Mouse (Mus musculus): ENCODE measurements at regions not wholly inside any gene's neighbourhood (a gene's known extent, or its start where the extent isn't known, plus 50 kb on each side); places are given as distances from the start of the nearest gene placed in this dataset.

DNA sequence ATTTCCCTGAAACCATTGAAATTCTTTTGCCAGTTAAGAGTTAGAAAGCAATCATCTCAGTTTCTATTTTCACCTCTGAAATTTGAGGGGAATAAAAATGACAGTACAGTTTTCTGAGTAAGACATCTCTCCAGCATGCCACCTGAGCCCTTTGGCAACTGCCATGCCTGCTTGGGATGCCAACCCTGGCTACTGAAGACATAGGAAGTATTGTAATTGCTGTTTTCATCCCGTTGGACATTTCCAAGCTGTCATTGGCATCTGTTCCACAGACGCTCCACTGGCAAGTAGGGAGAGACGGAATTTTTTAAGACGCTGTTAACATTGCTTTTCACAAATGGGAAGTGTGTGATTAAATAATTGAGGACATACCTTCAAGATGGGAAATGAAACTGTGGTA is 665.4 kb upstream of the Slit2 start:
- Histone ChIP-seq H3K4me3 (ENCODE audit: low read depth, low read length) (no peak overlapping the region), H3K27ac (ENCODE audit: low read depth, low read length) (no peak overlapping the region), H3K36me3 (ENCODE audit: control insufficient read depth, insufficient read depth, low read length) (no peaks in the 10 kb centered on the region), H3K4me2 (no peak overlapping the region), H3K4me1 (replicated peaks; ENCODE audit: control insufficient read depth, insufficient read depth, low read length) (no peaks in the 10 kb centered on the region), H3K27me3 (replicated peaks; ENCODE audit: control insufficient read depth, insufficient read depth, low read length) (no peaks in the 10 kb centered on the region), H3K9me3 (ENCODE audit: control insufficient read depth, low read length) (no peaks in the 10 kb centered on the region), H3K9ac (ENCODE audit: low read depth, low read length) (no peak overlapping the region)
- WGBS = 85% methylated on average over 4 of the region's 4 CpGs
- DNase-seq (ENCODE audit: low spot score) = no peak
- no peak for ATAC-seq (replicated peaks; ENCODE audit: low FRiP score)

DNA sequence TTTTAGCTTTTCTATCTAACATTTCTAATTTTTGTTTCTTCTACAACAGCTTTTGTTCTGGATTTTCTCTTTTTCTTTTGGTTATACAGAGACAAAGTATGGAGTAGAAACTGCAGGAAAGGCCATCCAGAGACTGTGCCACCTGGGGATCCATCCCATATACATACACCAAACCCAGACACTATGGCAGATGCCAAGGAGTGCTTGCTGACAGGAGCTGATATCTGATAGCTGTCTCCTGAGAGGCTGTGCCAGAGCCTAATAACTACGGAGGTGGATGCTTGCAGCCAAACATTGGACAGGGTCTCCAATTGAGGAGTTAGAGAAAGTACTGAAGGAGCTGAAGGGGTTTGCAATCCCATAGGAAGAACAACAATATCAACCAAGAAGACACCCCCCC is 664.8 kb upstream of the Slit2 start:
- no peak for DNase-seq (ENCODE audit: low spot score)
- Histone ChIP-seq H3K9me3 (ENCODE audit: control insufficient read depth, low read length) (no peaks in the 10 kb centered on the region), H3K4me2 (no peak overlapping the region), H3K9ac (ENCODE audit: low read depth, low read length) (no peak overlapping the region), H3K27ac (ENCODE audit: low read depth, low read length) (no peak overlapping the region), H3K36me3 (ENCODE audit: control insufficient read depth, insufficient read depth, low read length) (no peaks in the 10 kb centered on the region), H3K4me1 (replicated peaks; ENCODE audit: control insufficient read depth, insufficient read depth, low read length) (no peaks in the 10 kb centered on the region), H3K4me3 (ENCODE audit: low read depth, low read length) (no peak overlapping the region), H3K27me3 (replicated peaks; ENCODE audit: control insufficient read depth, insufficient read depth, low read length) (no peaks in the 10 kb centered on the region)
- 80% methylated on average over 1 of the region's 1 CpGs for WGBS
- no peak for ATAC-seq (replicated peaks; ENCODE audit: low FRiP score)

- H3K36me3 ChIP-seq (ENCODE audit: control insufficient read depth, insufficient read depth, low read length) = no peaks in the 10 kb centered on the region
- H3K4me3 ChIP-seq (ENCODE audit: low read depth, low read length) = no peak overlapping the region
- H3K9ac ChIP-seq (ENCODE audit: low read depth, low read length) = no peak overlapping the region
- H3K27ac ChIP-seq (ENCODE audit: low read depth, low read length) = no peak overlapping the region
- H3K27me3 ChIP-seq (replicated peaks; ENCODE audit: control insufficient read depth, insufficient read depth, low read length) = no peaks in the 10 kb centered on the region
- ATAC-seq (replicated peaks; ENCODE audit: low FRiP score) (no peak), DNase-seq (ENCODE audit: low spot score) (no peak)
- whole genome bisulfite sequencing = 55% methylated on average over 2 of the region's 2 CpGs
- no peaks in the 10 kb centered on the region for H3K4me1 ChIP-seq (replicated peaks; ENCODE audit: control insufficient read depth, insufficient read depth, low read length)
- no peak overlapping the region for H3K4me2 ChIP-seq
- no peaks in the 10 kb centered on the region for H3K9me3 ChIP-seq (ENCODE audit: control insufficient read depth, low read length)
Measured at GRCm38 (mm10) chr5:47322511-47323167, 660.3 kb upstream of the Slit2 start.

GRCm38 (mm10) chr5:47334299-47334698 is 648.6 kb upstream of the Slit2 start:
- 59% methylated on average over 3 of the region's 3 CpGs for WGBS
- Histone ChIP-seq H3K27me3 (replicated peaks; ENCODE audit: control insufficient read depth, insufficient read depth, low read length) (no peaks in the 10 kb centered on the region), H3K36me3 (ENCODE audit: control insufficient read depth, insufficient read depth, low read length) (no peaks in the 10 kb centered on the region), H3K9me3 (ENCODE audit: control insufficient read depth, low read length) (no peaks in the 10 kb centered on the region), H3K9ac (ENCODE audit: low read depth, low read length) (no peak overlapping the region), H3K4me2 (no peak overlapping the region), H3K27ac (ENCODE audit: low read depth, low read length) (no peak overlapping the region), H3K4me3 (ENCODE audit: low read depth, low read length) (no peak overlapping the region), H3K4me1 (replicated peaks; ENCODE audit: control insufficient read depth, insufficient read depth, low read length) (no peaks in the 10 kb centered on the region)
- no peak for DNase-seq (ENCODE audit: low spot score)
- no peak for ATAC-seq (replicated peaks; ENCODE audit: low FRiP score)

DNA sequence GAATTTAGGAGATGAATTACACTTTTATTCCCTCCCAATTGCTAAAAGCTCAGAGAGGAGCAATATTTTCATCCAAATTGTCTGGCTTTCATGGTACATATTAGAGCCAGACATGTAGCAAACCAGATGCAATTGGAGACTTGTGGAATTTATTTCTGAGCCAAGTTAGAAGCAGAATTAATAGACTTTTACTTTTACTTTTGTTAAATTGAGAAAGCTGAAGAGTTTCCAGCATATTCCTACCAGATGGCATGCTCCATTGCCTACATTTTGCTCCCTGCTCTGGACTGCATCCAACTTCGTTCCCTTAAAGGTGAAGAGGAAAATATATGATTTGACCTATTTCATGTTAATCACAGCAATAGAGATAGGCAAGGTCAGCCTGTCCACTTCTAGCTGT is 646.4 kb upstream of the Slit2 start:
- Histone ChIP-seq H3K4me3 (ENCODE audit: low read depth, low read length) (no peak overlapping the region), H3K4me1 (replicated peaks; ENCODE audit: control insufficient read depth, insufficient read depth, low read length) (no peaks in the 10 kb centered on the region), H3K4me2 (no peak overlapping the region), H3K27me3 (replicated peaks; ENCODE audit: control insufficient read depth, insufficient read depth, low read length) (no peaks in the 10 kb centered on the region), H3K9me3 (ENCODE audit: control insufficient read depth, low read length) (no peaks in the 10 kb centered on the region), H3K27ac (ENCODE audit: low read depth, low read length) (no peak overlapping the region), H3K36me3 (ENCODE audit: control insufficient read depth, insufficient read depth, low read length) (no peaks in the 10 kb centered on the region), H3K9ac (ENCODE audit: low read depth, low read length) (no peak overlapping the region)
- DNase-seq (ENCODE audit: low spot score) (no peak), ATAC-seq (replicated peaks; ENCODE audit: low FRiP score) (no peak)
- 81% methylated on average over 1 of the region's 1 CpGs for WGBS

DNA sequence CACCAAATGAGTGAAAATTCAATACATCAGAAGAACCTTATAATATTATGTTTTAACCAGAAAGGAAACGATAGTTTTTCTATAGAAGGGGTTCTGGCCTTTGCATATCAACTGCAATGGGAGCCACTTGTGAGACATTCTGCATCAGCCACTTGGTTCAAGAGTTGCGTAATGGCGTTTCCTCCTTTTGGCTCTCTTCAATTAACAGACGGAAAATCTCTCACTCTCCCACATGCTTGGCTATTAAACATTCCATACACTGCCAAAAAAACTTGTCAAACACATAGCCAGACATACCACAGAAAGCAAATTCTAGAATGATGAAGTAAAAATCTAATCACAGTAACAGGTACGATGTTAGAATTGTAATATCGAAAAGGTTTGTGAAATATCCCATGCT is 643.1 kb upstream of the Slit2 start:
- Histone ChIP-seq H3K27ac (ENCODE audit: low read depth, low read length) (no peak overlapping the region), H3K36me3 (ENCODE audit: control insufficient read depth, insufficient read depth, low read length) (no peaks in the 10 kb centered on the region), H3K4me2 (no peak overlapping the region), H3K4me3 (ENCODE audit: low read depth, low read length) (no peak overlapping the region), H3K4me1 (replicated peaks; ENCODE audit: control insufficient read depth, insufficient read depth, low read length) (no peaks in the 10 kb centered on the region), H3K27me3 (replicated peaks; ENCODE audit: control insufficient read depth, insufficient read depth, low read length) (no peaks in the 10 kb centered on the region), H3K9ac (ENCODE audit: low read depth, low read length) (no peak overlapping the region), H3K9me3 (ENCODE audit: control insufficient read depth, low read length) (no peaks in the 10 kb centered on the region)
- ATAC-seq (replicated peaks; ENCODE audit: low FRiP score) (no peak), DNase-seq (ENCODE audit: low spot score) (no peak)
- WGBS = 82% methylated on average over 6 of the region's 6 CpGs

GRCm38 (mm10) chr5:47370184-47370583 is 612.8 kb upstream of the Slit2 start:
- Histone ChIP-seq H3K9ac (ENCODE audit: low read depth, low read length) (no peak overlapping the region), H3K4me1 (replicated peaks; ENCODE audit: control insufficient read depth, insufficient read depth, low read length) (no peaks in the 10 kb centered on the region), H3K27me3 (replicated peaks; ENCODE audit: control insufficient read depth, insufficient read depth, low read length) (no peaks in the 10 kb centered on the region), H3K9me3 (ENCODE audit: control insufficient read depth, low read length) (no peaks in the 10 kb centered on the region), H3K36me3 (ENCODE audit: control insufficient read depth, insufficient read depth, low read length) (no peaks in the 10 kb centered on the region), H3K4me3 (ENCODE audit: low read depth, low read length) (no peak overlapping the region), H3K4me2 (no peak overlapping the region), H3K27ac (ENCODE audit: low read depth, low read length) (no peak overlapping the region)
- 86% methylated on average over 4 of the region's 4 CpGs for WGBS
- DNase-seq (ENCODE audit: low spot score) (no peak), ATAC-seq (replicated peaks; ENCODE audit: low FRiP score) (no peak)

DNA sequence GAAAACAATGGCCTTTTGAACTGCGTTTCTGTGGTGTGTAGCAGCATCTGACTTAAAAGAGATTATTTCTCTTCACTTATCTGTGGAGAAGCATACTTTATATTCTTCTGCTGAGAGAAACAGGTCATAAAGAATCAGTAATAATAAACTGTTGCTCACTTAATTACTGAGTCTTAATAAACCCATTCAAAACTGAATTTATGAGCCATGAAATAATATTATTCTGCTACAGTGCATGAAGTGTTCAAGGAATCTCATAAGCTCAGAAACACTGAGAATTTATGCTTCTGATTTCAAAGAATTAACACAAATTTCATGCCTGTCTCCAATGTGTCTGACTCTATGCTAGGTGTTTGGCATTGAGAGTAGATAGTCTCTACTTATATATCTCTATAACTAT is 597.0 kb upstream of the Slit2 start:
- H3K9ac ChIP-seq (ENCODE audit: low read depth, low read length) = no peak overlapping the region
- no peaks in the 10 kb centered on the region for H3K36me3 ChIP-seq (ENCODE audit: control insufficient read depth, insufficient read depth, low read length)
- no peaks in the 10 kb centered on the region for H3K27me3 ChIP-seq (replicated peaks; ENCODE audit: control insufficient read depth, insufficient read depth, low read length)
- H3K4me1 ChIP-seq (replicated peaks; ENCODE audit: control insufficient read depth, insufficient read depth, low read length) = no peaks in the 10 kb centered on the region
- no peak for ATAC-seq (replicated peaks; ENCODE audit: low FRiP score)
- no peak overlapping the region for H3K4me3 ChIP-seq (ENCODE audit: low read depth, low read length)
- no peak for DNase-seq (ENCODE audit: low spot score)
- H3K9me3 ChIP-seq (ENCODE audit: control insufficient read depth, low read length) = no peaks in the 10 kb centered on the region
- H3K27ac ChIP-seq (ENCODE audit: low read depth, low read length) = no peak overlapping the region
- WGBS = 70% methylated on average over 1 of the region's 1 CpGs
- no peak overlapping the region for H3K4me2 ChIP-seq

DNA sequence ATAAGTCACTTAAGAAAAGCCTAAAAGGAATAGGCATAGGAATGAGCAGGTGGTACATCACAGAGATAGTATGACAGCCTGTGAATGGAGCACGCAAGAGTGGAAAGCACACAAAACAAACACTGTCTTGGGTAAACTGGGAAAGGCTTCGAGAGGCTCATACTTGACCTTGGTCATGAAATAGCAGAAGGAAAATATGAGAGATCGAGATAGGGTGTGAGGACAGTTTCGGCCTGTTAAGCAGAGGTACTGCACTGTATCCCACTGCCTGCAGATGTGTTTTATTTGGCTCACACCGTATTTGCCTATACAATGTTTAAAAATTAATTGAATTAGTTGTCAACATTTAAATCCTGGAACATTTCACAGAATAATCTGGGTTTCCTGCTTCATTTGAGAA is 596.2 kb upstream of the Slit2 start:
- whole genome bisulfite sequencing = 82% methylated on average over 5 of the region's 5 CpGs

More for the DNA sequence above, 596.2 kb upstream of the Slit2 start:
- DNase-seq (ENCODE audit: low spot score) (no peak), ATAC-seq (replicated peaks; ENCODE audit: low FRiP score) (no peak)
- no peaks in the 10 kb centered on the region for H3K4me1 ChIP-seq (replicated peaks; ENCODE audit: control insufficient read depth, insufficient read depth, low read length)
- no peaks in the 10 kb centered on the region for H3K27me3 ChIP-seq (replicated peaks; ENCODE audit: control insufficient read depth, insufficient read depth, low read length)
- no peak overlapping the region for H3K27ac ChIP-seq (ENCODE audit: low read depth, low read length)
- H3K4me2 ChIP-seq = no peak overlapping the region
- no peak overlapping the region for H3K4me3 ChIP-seq (ENCODE audit: low read depth, low read length)
- H3K9ac ChIP-seq (ENCODE audit: low read depth, low read length) = no peak overlapping the region
- H3K9me3 ChIP-seq (ENCODE audit: control insufficient read depth, low read length) = no peaks in the 10 kb centered on the region
- H3K36me3 ChIP-seq (ENCODE audit: control insufficient read depth, insufficient read depth, low read length) = no peaks in the 10 kb centered on the region
